Mouse (Mus musculus) layer of hippocampus, adult 9-10 months (tissue): ENCODE measurements around the gene Gm14781.
"Not testable (repeated sequence)": the region's sequence is repeated elsewhere in the genome, so short reads cannot be mapped to it uniquely, and the experiment has no call there.

Experiments
- DNase-seq: peaks from one replicate; pipeline ENCODE4 v3.0.0; 2022; ENCODE audit warnings: low spot score

Gene Gm14781

DNA sequence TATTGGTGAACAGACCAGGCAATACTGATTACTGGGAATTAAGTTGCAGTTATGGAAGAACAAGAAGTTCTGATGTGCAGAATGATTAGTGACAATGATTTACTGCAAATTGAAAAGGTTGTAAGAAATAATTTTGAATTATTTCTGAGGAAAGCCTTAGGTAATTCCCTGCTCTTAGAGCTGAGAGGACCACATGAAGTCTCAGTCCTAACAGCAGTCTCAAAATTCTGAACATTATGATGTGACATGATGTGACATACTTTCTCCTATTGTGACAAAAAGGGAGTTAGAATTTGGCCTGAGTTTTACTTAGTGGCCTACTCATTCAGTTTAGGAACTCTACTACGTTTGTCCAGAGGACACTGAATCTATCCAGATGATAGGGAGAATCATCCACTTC lies at the start of gene Gm14781:
Gene Gm14781 (plus strand): TSS at position 301 of the 400 bp plus-strand sequence.
- not testable (repeated sequence) for DNase-seq

DNA sequence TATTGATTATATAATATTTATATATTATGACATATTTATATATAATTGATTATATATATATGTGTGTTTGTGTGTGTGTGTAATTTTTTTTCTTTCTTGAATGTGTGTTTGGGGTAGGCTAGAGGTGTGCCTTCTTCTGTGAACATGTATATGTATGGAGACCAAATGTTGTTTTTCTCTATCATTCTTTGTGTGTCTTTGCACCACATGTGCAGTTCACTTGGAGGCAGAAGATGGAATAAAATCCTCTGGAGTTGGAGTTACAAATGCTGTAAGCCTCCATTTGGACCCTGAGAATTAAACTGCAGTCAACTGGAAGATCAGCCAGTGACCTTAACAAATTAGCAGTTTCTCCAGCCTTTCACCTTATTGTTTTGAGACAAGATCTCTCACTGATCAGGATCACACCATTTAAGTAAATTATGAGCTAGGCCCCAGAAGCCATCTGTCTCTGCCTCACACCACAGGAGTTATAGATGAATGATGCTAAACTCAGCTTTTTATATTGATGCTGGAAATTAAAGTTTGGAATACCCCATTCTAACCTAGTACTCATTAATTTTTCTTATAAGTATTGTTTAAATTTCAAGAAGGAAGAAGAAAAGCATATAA lies 23.1 kb downstream of the Gm14781 start:
- DNase-seq: not testable (repeated sequence)
